Mouse (Mus musculus) hindbrain, postnatal 0 days (tissue): ENCODE measurements around the gene Tenm2. TPM values are rescaled to one million over a fixed set of nuclear protein-coding genes. Genes with fewer than 3 reads are reported as not detected.

Experiments used
- ATAC-seq: fragments of 200-750 bp; cut with Nextera tagmentation; 2 replicates; pipeline ENCODE4 v1.8.0; 2017; ENCODE audit warnings: mild to moderate bottlenecking, moderate TSS enrichment, moderate library complexity
- DNase-seq: peaks from one replicate; pipeline ENCODE4 v3.0.0-alpha.2; 2015; ENCODE audit warnings: low spot score
- H3K27ac ChIP-seq: fragments of 300-500 bp; sonication (generic); 2 replicates; pipeline ENCODE4 v1.5.1; 2014; ENCODE audit warnings: mild to moderate bottlenecking
- H3K27me3 ChIP-seq: fragments of 300-500 bp; sonication (generic); 2 replicates; pipeline ENCODE4 v1.6.1; 2014; ENCODE audit warnings: low read length, mixed read lengths; ENCODE audit not compliant: insufficient read depth
- H3K36me3 ChIP-seq: fragments of 300-500 bp; sonication (generic); 2 replicates; pipeline ENCODE4 v1.6.1; 2014; ENCODE audit warnings: low read length, mixed read lengths; ENCODE audit not compliant: insufficient read depth
- H3K4me1 ChIP-seq: fragments of 300-500 bp; sonication (generic); 2 replicates; pipeline ENCODE4 v1.6.1; 2014; ENCODE audit warnings: antibody characterized with exemption, low read length, mixed read lengths; ENCODE audit not compliant: insufficient read depth
- H3K4me2 ChIP-seq: fragments of 300-500 bp; sonication (generic); 2 replicates; pipeline ENCODE4 v1.6.1; 2014; ENCODE audit warnings: low read depth, mild to moderate bottlenecking, low read length, moderate library complexity, mixed read lengths
- H3K4me3 ChIP-seq: fragments of 300-500 bp; sonication (generic); 2 replicates; pipeline ENCODE4 v1.5.1; 2014; ENCODE audit warnings: low read length
- H3K9ac ChIP-seq: fragments of 300-500 bp; sonication (generic); replicated peaks from 2 replicates; pipeline ENCODE4 v1.6.1; 2014; ENCODE audit warnings: mild to moderate bottlenecking, low read length, moderate library complexity, mixed read lengths
- H3K9me3 ChIP-seq: fragments of 300-500 bp; sonication (generic); 2 replicates; pipeline ENCODE4 v1.6.1; 2016; ENCODE audit warnings: low read length, mixed read lengths
- CTCF ChIP-seq: IDR thresholded peaks from 2 replicates; pipeline ENCODE4 v1.5.1; 2016; ENCODE audit warnings: antibody characterized with exemption, control low read depth, low read depth
- WGBS: fragments of 180-500 bp; shearing (Covaris S2); extraction: QIAGEN DNeasy Blood & Tissue Kit; methylation state at CpG from one replicate; pipeline ENCODE4 v1.1.7; 2014; 5-methylcytosine and 5-hydroxymethylcytosine counted together
- polyA plus RNA-seq: library from polyadenylated mRNA; unstranded; fragments of >200 nt; fragmentation: Nextera tagmentation; extraction: Ambion mirVana; gene quantifications from 2 replicates; pipeline ENCODE4 v1.2.1, GENCODE M21; 2015
- total RNA-seq: library from RNA; depleted of rRNA; stranded (reverse); fragments of >200 nt; gene quantifications from 2 replicates; pipeline ENCODE4 v1.2.3, GENCODE M21; 2014

Gene Tenm2
- total and polyA plus RNA-seq, 2 experiments from 2014 or later, result 30.1 to 78.0 TPM

GRCm38 (mm10) chr11:36238890-36239289 lies 996.9 kb downstream of the Tenm2 start:
- no peak for DNase-seq
- peaks cover 6% of the 10 kb centered on the region for H3K4me1 ChIP-seq
- WGBS, result 80% methylated on average over 9 of the region's 9 CpGs
- no peak overlapping the region for H3K9ac ChIP-seq
- no peak overlapping the region for H3K27ac ChIP-seq
- no peak for TF ChIP-seq CTCF
- H3K4me3 ChIP-seq, result no peak overlapping the region
- no peak for ATAC-seq
- no peaks in the 10 kb centered on the region for H3K9me3 ChIP-seq
- H3K27me3 ChIP-seq, result no peaks in the 10 kb centered on the region
- no peaks in the 10 kb centered on the region for H3K36me3 ChIP-seq
- H3K4me2 ChIP-seq, result no peak overlapping the region

GRCm38 (mm10) chr11:36228654-36229053 lies 1007.1 kb downstream of the Tenm2 start:
- no peak overlapping the region for H3K27ac ChIP-seq
- WGBS, result 79% methylated on average over 11 of the region's 11 CpGs

GRCm38 (mm10) chr11:36228196-36228595 lies 1007.6 kb downstream of the Tenm2 start:
- no peaks in the 10 kb centered on the region for H3K27me3 ChIP-seq
- DNase-seq (no peak), ATAC-seq (no peak)
- TF ChIP-seq CTCF, result no peak; the same call in 1 of the 2 replicates
- 63% methylated on average over 6 of the region's 6 CpGs for WGBS
- no peaks in the 10 kb centered on the region for H3K36me3 ChIP-seq
- no peak overlapping the region for H3K9ac ChIP-seq
- H3K4me1 ChIP-seq, result no peaks in the 10 kb centered on the region
- H3K4me3 ChIP-seq, result no peak overlapping the region
- H3K27ac ChIP-seq, result no peak overlapping the region
- no peak overlapping the region for H3K4me2 ChIP-seq
- H3K9me3 ChIP-seq, result no peaks in the 10 kb centered on the region

More at GRCm38 (mm10) chr11:36228654-36229053, 1007.1 kb downstream of the Tenm2 start:
- peak; percentile 38; the same call in 1 of the 2 replicates for ATAC-seq
- Histone ChIP-seq H3K27me3 (no peaks in the 10 kb centered on the region), H3K4me3 (no peak overlapping the region), H3K4me2 (no peak overlapping the region), H3K9me3 (no peaks in the 10 kb centered on the region), H3K9ac (no peak overlapping the region), H3K36me3 (no peaks in the 10 kb centered on the region), H3K4me1 (no peaks in the 10 kb centered on the region)
- DNase-seq, result no peak
- TF ChIP-seq CTCF, result no peak

- DNase-seq (no peak), ATAC-seq (no peak)
- H3K9me3 ChIP-seq, result no peaks in the 10 kb centered on the region
- WGBS, result 27% methylated on average over 3 of the region's 3 CpGs
- H3K27ac ChIP-seq, result no peak overlapping the region
- H3K9ac ChIP-seq, result no peak overlapping the region
- no peaks in the 10 kb centered on the region for H3K27me3 ChIP-seq
- H3K36me3 ChIP-seq, result no peaks in the 10 kb centered on the region
- TF ChIP-seq CTCF, result no peak
- H3K4me2 ChIP-seq, result no peak overlapping the region
- no peaks in the 10 kb centered on the region for H3K4me1 ChIP-seq
- no peak overlapping the region for H3K4me3 ChIP-seq
Observed at GRCm38 (mm10) chr11:36226061-36226460, 1009.7 kb downstream of the Tenm2 start.

GRCm38 (mm10) chr11:36223716-36224439 lies 1011.9 kb downstream of the Tenm2 start:
- no peak overlapping the region for H3K9ac ChIP-seq
- no peak for ATAC-seq
- H3K9me3 ChIP-seq, result no peaks in the 10 kb centered on the region
- H3K27ac ChIP-seq, result no peak overlapping the region
- no peak overlapping the region for H3K4me2 ChIP-seq
- no peaks in the 10 kb centered on the region; the same call in 1 of the 2 replicates for H3K4me1 ChIP-seq
- H3K4me3 ChIP-seq, result no peak overlapping the region
- no peaks in the 10 kb centered on the region for H3K36me3 ChIP-seq
- no peak for DNase-seq
- no peak for TF ChIP-seq CTCF
- WGBS, result 80% methylated on average over 7 of the region's 7 CpGs
- no peaks in the 10 kb centered on the region for H3K27me3 ChIP-seq

- no peak for ATAC-seq
- Histone ChIP-seq H3K9me3 (no peaks in the 10 kb centered on the region), H3K4me3 (no peak overlapping the region), H3K27ac (no peak overlapping the region), H3K36me3 (no peaks in the 10 kb centered on the region), H3K27me3 (no peaks in the 10 kb centered on the region), H3K4me1 (no peaks in the 10 kb centered on the region; the same call in 1 of the 2 replicates), H3K4me2 (no peak overlapping the region), H3K9ac (no peak overlapping the region)
- DNase-seq, result no peak
- TF ChIP-seq CTCF, result no peak
- whole genome bisulfite sequencing, result 73% methylated on average over 3 of the region's 3 CpGs
Observed at GRCm38 (mm10) chr11:36222071-36222470, 1013.7 kb downstream of the Tenm2 start.
